Mouse (Mus musculus) MEL (cell line): ENCODE results near the gene Tex26. TPM values are rescaled to one million over a fixed set of nuclear protein-coding genes. Genes with fewer than 3 reads are reported as not detected.
A peak's percentile ranks its signal among the peaks of the same experiment; 100 is the strongest.

Source experiments
- DNase-seq: peaks from one replicate; pipeline ENCODE4 v3.0.0; 2011; ENCODE audit warnings: low read depth, low spot score
- H3K27ac ChIP-seq: 2 replicates; pipeline ENCODE4 v1.5.1; 2012; ENCODE audit warnings: low read depth, mild to moderate bottlenecking, control low read depth, low read length, moderate library complexity; ENCODE audit not compliant: control insufficient read depth
- H3K27me3 ChIP-seq, 2 experiments: fragments of 150-350 bp in 1 of 2; sonication (generic) in 1 of 2; 2 replicates each; pipeline ENCODE4 v1.6.1; 2012; ENCODE audit warnings: low read length in 2 of 2, mild to moderate bottlenecking in 2 of 2, improper control_type of control experiment in 1 of 2, moderate library complexity in 1 of 2; ENCODE audit not compliant: insufficient read depth in 2 of 2, control insufficient read depth in 1 of 2
- H3K36me3 ChIP-seq, 2 experiments: 2 replicates each; pipeline ENCODE4 v1.6.1; 2012 to 2014; ENCODE audit warnings: low read length in 2 of 2, improper control_type of control experiment in 1 of 2, inconsistent platforms in 1 of 2, mild to moderate bottlenecking in 1 of 2; ENCODE audit not compliant: insufficient read depth in 2 of 2, control insufficient read depth in 1 of 2
- H3K4me1 ChIP-seq, 2 experiments: fragments of 150-350 bp in 1 of 2; sonication (generic) in 1 of 2; 2 replicates each; pipeline ENCODE4 v1.6.1; 2012; ENCODE audit warnings: low read length in 2 of 2, improper control_type of control experiment in 1 of 2, mild to moderate bottlenecking in 1 of 2; ENCODE audit not compliant: insufficient read depth in 2 of 2, control insufficient read depth in 1 of 2
- H3K4me3 ChIP-seq, 2 experiments: fragments of 150-350 bp in 1 of 2; sonication (generic) in 1 of 2; 2 replicates each; pipeline ENCODE4 v1.5.1; 2012; ENCODE audit warnings: low read depth in 2 of 2, low read length in 2 of 2, mild to moderate bottlenecking in 2 of 2, moderate library complexity in 2 of 2, control low read depth in 1 of 2, improper control_type of control experiment in 1 of 2; ENCODE audit not compliant: control insufficient read depth in 1 of 2, insufficient read depth in 1 of 2
- H3K79me2 ChIP-seq: 2 replicates; pipeline ENCODE4 v1.6.1; 2012; ENCODE audit warnings: mild to moderate bottlenecking, low read length, moderate library complexity; ENCODE audit not compliant: control insufficient read depth, poor library complexity, insufficient read depth
- H3K9ac ChIP-seq: 2 replicates; pipeline ENCODE4 v1.6.1; 2012; ENCODE audit warnings: low read depth, mild to moderate bottlenecking, control low read depth, low read length, moderate library complexity; ENCODE audit not compliant: control insufficient read depth, poor library complexity, severe bottlenecking
- H3K9me3 ChIP-seq: fragments of 150-350 bp; sonication (generic); replicated peaks from 2 replicates; pipeline ENCODE4 v1.6.1; 2012; ENCODE audit warnings: mild to moderate bottlenecking, low read length, improper control_type of control experiment, moderate library complexity; ENCODE audit not compliant: insufficient read depth
- CHD2 ChIP-seq: IDR thresholded peaks from 2 replicates; pipeline ENCODE4 v1.6.1; 2011; ENCODE audit warnings: low read length, improper control_type of control experiment
- CTCF ChIP-seq, 3 experiments: IDR thresholded peaks in 2 of 3; conservative IDR thresholded peaks in 1 of 3; 2 replicates each; pipeline ENCODE4 v1.5.1; 2011 to 2012; ENCODE audit warnings: low read length in 3 of 3, low read depth in 2 of 3, mild to moderate bottlenecking in 2 of 3, improper control_type of control experiment in 1 of 3, inconsistent platforms in 1 of 3, mixed read lengths in 1 of 3, moderate library complexity in 1 of 3; ENCODE audit not compliant: control insufficient read depth in 1 of 3, insufficient read depth in 1 of 3, poor library complexity in 1 of 3, severe bottlenecking in 1 of 3
- E2F4 ChIP-seq: IDR thresholded peaks from 2 replicates; pipeline ENCODE4 v1.6.1; 2011; ENCODE audit warnings: low read depth, low read length, improper control_type of control experiment, borderline replicate concordance
- ELF1 ChIP-seq: IDR thresholded peaks from 2 replicates; pipeline ENCODE4 v1.6.1; 2014; ENCODE audit warnings: low read depth, mild to moderate bottlenecking, inconsistent platforms, low read length, improper control_type of control experiment, moderate library complexity
- EP300 ChIP-seq, 2 experiments: IDR thresholded peaks; 2 replicates each; pipeline ENCODE4 v1.6.1; 2011; ENCODE audit warnings: improper control_type of control experiment in 2 of 2, low read length in 2 of 2, low read depth in 1 of 2, mild to moderate bottlenecking in 1 of 2
- ETS1 ChIP-seq: IDR thresholded peaks from 2 replicates; pipeline ENCODE4 v1.6.1; 2012; ENCODE audit warnings: low read depth, mild to moderate bottlenecking, inconsistent platforms, low read length, improper control_type of control experiment, moderate library complexity
- GATA1 ChIP-seq: IDR thresholded peaks from 2 replicates; pipeline ENCODE4 v1.6.1; 2011; ENCODE audit warnings: low read depth, low read length, improper control_type of control experiment
- HCFC1 ChIP-seq: IDR thresholded peaks from 2 replicates; pipeline ENCODE4 v1.6.1; 2012; ENCODE audit warnings: low read depth, mild to moderate bottlenecking, inconsistent platforms, low read length, improper control_type of control experiment, moderate library complexity
- JUND ChIP-seq: IDR thresholded peaks from 2 replicates; pipeline ENCODE4 v1.6.1; 2011; ENCODE audit warnings: low read depth, mild to moderate bottlenecking, improper control_type of control experiment, low read length
- KAT2A ChIP-seq: conservative IDR thresholded peaks from 2 replicates; pipeline ENCODE4 v1.6.1; 2012; ENCODE audit warnings: low read depth, low read length, improper control_type of control experiment, inconsistent platforms
- MAFK ChIP-seq: IDR thresholded peaks from 2 replicates; pipeline ENCODE4 v1.6.1; 2011; ENCODE audit warnings: low read depth, mild to moderate bottlenecking, low read length, improper control_type of control experiment, borderline replicate concordance
- MAX ChIP-seq: IDR thresholded peaks from 2 replicates; pipeline ENCODE4 v1.6.1; 2011; ENCODE audit warnings: low read length, improper control_type of control experiment
- MAZ ChIP-seq: IDR thresholded peaks from 2 replicates; pipeline ENCODE4 v1.6.1; 2012; ENCODE audit warnings: low read depth, mild to moderate bottlenecking, inconsistent platforms, low read length, improper control_type of control experiment
- MEF2A ChIP-seq: IDR thresholded peaks from 2 replicates; pipeline ENCODE4 v1.6.1; 2014; ENCODE audit warnings: low read depth, mild to moderate bottlenecking, inconsistent platforms, low read length, improper control_type of control experiment; ENCODE audit not compliant: poor library complexity, insufficient replicate concordance, severe bottlenecking; ENCODE audit errors: extremely low read depth
- MXI1 ChIP-seq: IDR thresholded peaks from 2 replicates; pipeline ENCODE4 v1.6.1; 2011; ENCODE audit warnings: mild to moderate bottlenecking, low read depth, low read length, improper control_type of control experiment
- MYB ChIP-seq: IDR thresholded peaks from 2 replicates; pipeline ENCODE4 v1.6.1; 2011; ENCODE audit warnings: mild to moderate bottlenecking, low read depth, low read length, improper control_type of control experiment
- MYC ChIP-seq: IDR thresholded peaks from 2 replicates; pipeline ENCODE4 v1.6.1; 2011; ENCODE audit warnings: low read depth, mild to moderate bottlenecking, low read length, improper control_type of control experiment, moderate library complexity
- NELFE ChIP-seq: IDR thresholded peaks from 2 replicates; pipeline ENCODE4 v1.6.1; 2011; ENCODE audit warnings: low read depth, low read length, improper control_type of control experiment
- POLR2A ChIP-seq, 2 experiments: IDR thresholded peaks; 2 replicates each; pipeline ENCODE4 v1.6.1; 2011 to 2012; ENCODE audit warnings: low read length in 2 of 2, mild to moderate bottlenecking in 2 of 2, control low read depth in 1 of 2, improper control_type of control experiment in 1 of 2, low read depth in 1 of 2, moderate library complexity in 1 of 2; ENCODE audit not compliant: control insufficient read depth in 1 of 2, insufficient read depth in 1 of 2, poor library complexity in 1 of 2
- POLR2AphosphoS5 ChIP-seq: IDR thresholded peaks from 2 replicates; pipeline ENCODE4 v1.6.1; 2012; ENCODE audit warnings: low read depth, borderline replicate concordance, mild to moderate bottlenecking, inconsistent platforms, low read length, moderate library complexity, mixed read lengths
- RAD21 ChIP-seq: IDR thresholded peaks from 2 replicates; pipeline ENCODE4 v1.6.1; 2011; ENCODE audit warnings: mild to moderate bottlenecking, low read depth, low read length, improper control_type of control experiment
- SIN3A ChIP-seq: IDR thresholded peaks from 2 replicates; pipeline ENCODE4 v1.6.1; 2012; ENCODE audit warnings: low read length, improper control_type of control experiment, inconsistent platforms
- SMC3 ChIP-seq: IDR thresholded peaks from 2 replicates; pipeline ENCODE4 v1.6.1; 2011; ENCODE audit warnings: low read depth, low read length, improper control_type of control experiment
- TAL1 ChIP-seq: IDR thresholded peaks from 2 replicates; pipeline ENCODE4 v1.6.1; 2012; ENCODE audit warnings: mild to moderate bottlenecking, inconsistent platforms, low read length, moderate library complexity, mixed read lengths
- TBP ChIP-seq: IDR thresholded peaks from 2 replicates; pipeline ENCODE4 v1.8.0; 2011; ENCODE audit warnings: low read depth, low read length, improper control_type of control experiment
- TCF12 ChIP-seq: IDR thresholded peaks from 2 replicates; pipeline ENCODE4 v1.6.1; 2014; ENCODE audit warnings: low read depth, mild to moderate bottlenecking, inconsistent platforms, low read length, improper control_type of control experiment, moderate library complexity
- UBTF ChIP-seq: IDR thresholded peaks from 2 replicates; pipeline ENCODE4 v1.6.1; 2012; ENCODE audit warnings: low read depth, mild to moderate bottlenecking, inconsistent platforms, low read length, improper control_type of control experiment, moderate library complexity, borderline replicate concordance; ENCODE audit not compliant: insufficient read depth
- USF1 ChIP-seq: IDR thresholded peaks from 2 replicates; pipeline ENCODE4 v1.6.1; 2014; ENCODE audit warnings: low read depth, mild to moderate bottlenecking, inconsistent platforms, low read length, improper control_type of control experiment, moderate library complexity
- USF2 ChIP-seq, 2 experiments: IDR thresholded peaks; 2 replicates each; pipeline ENCODE4 v1.6.1; 2011 to 2012; ENCODE audit warnings: improper control_type of control experiment in 2 of 2, low read length in 2 of 2, borderline replicate concordance in 1 of 2, inconsistent platforms in 1 of 2, low read depth in 1 of 2, mild to moderate bottlenecking in 1 of 2; ENCODE audit not compliant: insufficient read depth in 1 of 2
- ZC3H11A ChIP-seq: IDR thresholded peaks from 2 replicates; pipeline ENCODE4 v1.6.1; 2012; ENCODE audit warnings: low read depth, mild to moderate bottlenecking, inconsistent platforms, low read length, improper control_type of control experiment
- ZKSCAN1 ChIP-seq: IDR thresholded peaks from 2 replicates; pipeline ENCODE4 v1.6.1; 2012; ENCODE audit warnings: low read depth, mild to moderate bottlenecking, inconsistent platforms, low read length, improper control_type of control experiment, moderate library complexity
- ZMIZ1 ChIP-seq: IDR thresholded peaks from 2 replicates; pipeline ENCODE4 v1.6.1; 2012; ENCODE audit warnings: low read depth, mild to moderate bottlenecking, inconsistent platforms, low read length, improper control_type of control experiment, moderate library complexity
- ZNF384 ChIP-seq: IDR thresholded peaks from 2 replicates; pipeline ENCODE4 v1.6.1; 2012; ENCODE audit warnings: low read depth, mild to moderate bottlenecking, inconsistent platforms, low read length, improper control_type of control experiment
- polyA plus RNA-seq, 2 experiments: library from polyadenylated mRNA; stranded (reverse) in 1 of 2; unstranded in 1 of 2; fragments of >175 nt in 1 of 2; fragments of >200 nt in 1 of 2; gene quantifications; 2 replicates each; pipeline versions ENCODE4 v1.2.1 to v1.2.4; 2012; ENCODE audit warnings: low replicate concordance in 2 of 2, low read depth in 1 of 2; ENCODE audit not compliant: insufficient read length in 2 of 2, insufficient read depth in 1 of 2, missing spikeins in 1 of 2
- total RNA-seq: library from RNA; depleted of rRNA; stranded (reverse); fragments of 300-350 nt; gene quantifications from 2 replicates; pipeline ENCODE4 v1.2.3, GENCODE M21; 2012

The Tex26 gene
- total and polyA plus RNA-seq, 3 experiments = not detected

- TF ChIP-seq SMC3 (no peak), CTCF (IDR thresholded peaks at IDR 0.05 in 2 of 3, conservative IDR thresholded peaks at IDR 0.05 in 1 of 3; ENCODE audit: control insufficient read depth in 1 of 3, insufficient read depth in 1 of 3, low read depth in 2 of 3, low read length in 3 of 3, poor library complexity in 1 of 3, severe bottlenecking in 1 of 3) (peak in 2 of 3 experiments; percentile 7 to 24; a peak in 3 of 6 replicates), MYC (peak; percentile 99), UBTF (no peak), MEF2A (no peak), ZMIZ1 (peak; percentile 58; the same call in 1 of the 2 replicates), MAX (peak; percentile 96), TBP (peak; percentile 90), MXI1 (peak; percentile 80), MYB (peak; percentile 98), TAL1 (no peak), EP300 (IDR thresholded peaks at IDR 0.05; ENCODE audit: low read depth in 1 of 2, low read length in 2 of 2) (peak; percentile 51 to 81), NELFE (peak; percentile 65), ZC3H11A (no peak), JUND (no peak), ZNF384 (peak; percentile 63), E2F4 (no peak), TCF12 (peak; percentile 66), USF2 (IDR thresholded peaks at IDR 0.05; ENCODE audit: borderline replicate concordance in 1 of 2, insufficient read depth in 1 of 2, low read depth in 1 of 2, low read length in 2 of 2) (no peak)
- TF ChIP-seq, all 39 proteins: peak for 23
Observed at GRCm38 (mm10) chr5:149428347-149428746, 11.1 kb upstream of the Tex26 start (continued).

GRCm38 (mm10) chr5:149428810-149429255 is 10.6 kb upstream of the Tex26 start:
- peaks cover 0 to 12% of the 10 kb centered on the region in 2 experiments; a peak in 2 of 4 replicates for H3K36me3 ChIP-seq
- peak overlapping the region; percentile 79 for H3K9ac ChIP-seq
- peak overlapping the region; percentile 56 to 60 for H3K4me3 ChIP-seq
- peak; percentile 86 for DNase-seq
- no peaks in the 10 kb centered on the region for H3K27me3 ChIP-seq
- peak overlapping the region; percentile 89 for H3K27ac ChIP-seq
- no peaks in the 10 kb centered on the region for H3K79me2 ChIP-seq
- no peaks in the 10 kb centered on the region for H3K9me3 ChIP-seq
- H3K4me1 ChIP-seq = peaks cover 10 to 23% of the 10 kb centered on the region in 2 experiments
- TF ChIP-seq KAT2A = no peak
- TF ChIP-seq TAL1 = no peak
- TF ChIP-seq ELF1 = 0 out of 2 replicates have a peak, but pooled peaks have one; percentile 34
- no peak; a peak in 1 of 6 replicates for TF ChIP-seq CTCF (IDR thresholded peaks at IDR 0.05 in 2 of 3, conservative IDR thresholded peaks at IDR 0.05 in 1 of 3; ENCODE audit: control insufficient read depth in 1 of 3, insufficient read depth in 1 of 3, low read depth in 2 of 3, low read length in 3 of 3, poor library complexity in 1 of 3, severe bottlenecking in 1 of 3)
- TF ChIP-seq MYC = no peak
- no peak for TF ChIP-seq UBTF
- no peak for TF ChIP-seq POLR2AphosphoS5
- peak; percentile 25; the same call in 1 of the 2 replicates for TF ChIP-seq SIN3A
- no peak for TF ChIP-seq RAD21
- no peak for TF ChIP-seq E2F4
- TF ChIP-seq HCFC1 = no peak
- TF ChIP-seq TBP = no peak
- no peak for TF ChIP-seq USF1
- TF ChIP-seq EP300 (IDR thresholded peaks at IDR 0.05; ENCODE audit: low read depth in 1 of 2, low read length in 2 of 2) = no peak
- TF ChIP-seq GATA1 = no peak
- TF ChIP-seq MAFK = no peak
- no peak for TF ChIP-seq MYB
- 0 out of 2 replicates have a peak, but pooled peaks have one; percentile 27 for TF ChIP-seq ZKSCAN1
- TF ChIP-seq USF2 (IDR thresholded peaks at IDR 0.05; ENCODE audit: borderline replicate concordance in 1 of 2, insufficient read depth in 1 of 2, low read depth in 1 of 2, low read length in 2 of 2) = no peak
- peak; percentile 19; the same call in 1 of the 2 replicates for TF ChIP-seq ETS1
- no peak for TF ChIP-seq ZC3H11A
- 0 out of 4 replicates have a peak, but pooled peaks of 1 of the 2 experiments have one; percentile 2 for TF ChIP-seq POLR2A (IDR thresholded peaks at IDR 0.05; ENCODE audit: control insufficient read depth in 1 of 2, insufficient read depth in 1 of 2, low read depth in 1 of 2, low read length in 2 of 2, poor library complexity in 1 of 2)
- peak; percentile 20; the same call in 1 of the 2 replicates for TF ChIP-seq MAZ
- no peak for TF ChIP-seq CHD2
